Mouse (Mus musculus) liver, embryonic 15.5 days (tissue): ENCODE measurements around the gene Stk11. TPM values are rescaled to one million over a fixed set of nuclear protein-coding genes. Genes with fewer than 3 reads are reported as not detected.

Experiments used
- ATAC-seq: fragments of 200-750 bp; cut with Nextera tagmentation; 2 replicates; pipeline ENCODE4 v1.8.0; 2017; ENCODE audit warnings: moderate number of reproducible peaks, mild to moderate bottlenecking, moderate library complexity; ENCODE audit not compliant: insufficient read depth
- H3K27ac ChIP-seq: fragments of 300-500 bp; sonication (generic); replicated peaks from 2 replicates; pipeline ENCODE4 v1.5.1; 2015; ENCODE audit warnings: mild to moderate bottlenecking, inconsistent platforms
- H3K27me3 ChIP-seq: fragments of 300-500 bp; sonication (generic); 2 replicates; pipeline ENCODE4 v1.6.1; 2015; ENCODE audit warnings: mild to moderate bottlenecking, inconsistent platforms
- H3K36me3 ChIP-seq: fragments of 300-500 bp; sonication (generic); replicated peaks from 2 replicates; pipeline ENCODE4 v1.6.1; 2015; ENCODE audit warnings: moderate library complexity, mild to moderate bottlenecking, inconsistent platforms
- H3K4me1 ChIP-seq: fragments of 300-500 bp; sonication (generic); replicated peaks from 2 replicates; pipeline ENCODE4 v1.6.1; 2015; ENCODE audit warnings: inconsistent platforms
- H3K4me2 ChIP-seq: fragments of 300-500 bp; sonication (generic); 2 replicates; pipeline ENCODE4 v1.6.1; 2015; ENCODE audit warnings: moderate library complexity, mild to moderate bottlenecking, inconsistent platforms
- H3K4me3 ChIP-seq: fragments of 300-500 bp; sonication (generic); replicated peaks from 2 replicates; pipeline ENCODE4 v1.5.1; 2015; ENCODE audit warnings: mild to moderate bottlenecking, inconsistent platforms
- H3K9ac ChIP-seq: fragments of 300-500 bp; sonication (generic); 2 replicates; pipeline ENCODE4 v1.6.1; 2015; ENCODE audit warnings: moderate library complexity, mild to moderate bottlenecking, inconsistent platforms
- H3K9me3 ChIP-seq: fragments of 300-500 bp; sonication (generic); replicated peaks from 2 replicates; pipeline ENCODE4 v1.6.1; 2016; ENCODE audit warnings: inconsistent platforms
- WGBS: fragments of 180-500 bp; shearing (Covaris S2); methylation state at CpG from one replicate; pipeline ENCODE4 v1.1.7; 2015; ENCODE audit warnings: mixed read lengths; ENCODE audit not compliant: insufficient replicate concordance; 5-methylcytosine and 5-hydroxymethylcytosine counted together
- polyA plus RNA-seq: library from polyadenylated mRNA; unstranded; fragments of >200 nt; fragmentation: Nextera tagmentation; extraction: Ambion mirVana; gene quantifications from 2 replicates; pipeline ENCODE4 v1.2.1, GENCODE M21; 2015

The Stk11 gene
- polyA plus RNA-seq, 1 experiment from 2014 or later = 16.4 TPM

DNA sequence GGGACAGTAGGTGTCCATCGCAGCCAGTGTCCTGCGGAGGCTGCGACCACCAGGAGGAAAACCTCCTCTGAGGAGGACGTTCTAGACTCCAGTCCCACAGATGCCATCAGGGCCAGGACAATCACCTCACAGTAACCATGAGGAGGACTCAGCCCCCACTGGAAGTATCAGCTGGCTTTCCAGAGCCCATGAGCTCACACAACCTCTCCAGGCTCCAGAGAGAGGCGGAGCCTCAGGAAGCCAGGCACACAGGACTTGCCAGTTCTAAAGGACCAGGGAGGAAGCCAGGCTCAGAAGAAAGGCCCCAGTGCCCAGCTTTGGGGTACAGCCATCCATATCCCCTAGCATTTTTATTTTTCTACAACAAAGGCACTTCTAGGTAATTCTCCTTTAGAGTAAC lies 20.1 kb upstream of the Stk11 start:
- peak overlapping the region; percentile 16; the same call in 1 of the 2 replicates for H3K27ac ChIP-seq
- 85% methylated on average over 5 of the region's 5 CpGs for WGBS
- H3K4me3 ChIP-seq = no peak overlapping the region
- H3K27me3 ChIP-seq = no peaks in the 10 kb centered on the region
- no peak overlapping the region for H3K9ac ChIP-seq
- H3K36me3 ChIP-seq = peaks cover 17% of the 10 kb centered on the region; the same call in 1 of the 2 replicates
- H3K4me2 ChIP-seq = no peak overlapping the region
- H3K4me1 ChIP-seq = peaks cover 79% of the 10 kb centered on the region
- no peaks in the 10 kb centered on the region for H3K9me3 ChIP-seq
- ATAC-seq = no peak

DNA sequence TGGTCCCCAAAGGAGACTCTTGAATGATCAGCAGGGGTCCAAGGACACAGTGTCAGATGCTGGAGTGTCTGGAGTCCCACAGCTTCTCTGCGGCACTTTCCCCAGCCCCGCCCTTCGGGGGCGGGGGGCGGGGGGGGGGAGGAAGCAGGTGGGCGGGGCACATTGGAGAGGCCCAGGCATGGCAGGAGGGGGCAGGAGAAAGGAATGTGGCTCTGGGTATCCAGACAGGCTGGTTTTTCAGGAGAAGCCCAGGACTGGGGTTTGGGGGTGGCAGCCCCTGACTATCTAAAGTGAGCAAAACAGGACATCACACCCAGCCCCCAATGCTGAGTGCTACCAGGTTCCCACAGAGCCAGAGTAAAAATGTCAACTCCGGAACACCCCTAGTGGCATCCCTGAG lies 18.3 kb upstream of the Stk11 start:
- 10% methylated on average over 7 of the region's 7 CpGs for whole genome bisulfite sequencing
- H3K9ac ChIP-seq = peak overlapping the region; percentile 23; the same call in 1 of the 2 replicates
- H3K27me3 ChIP-seq = no peaks in the 10 kb centered on the region
- peak overlapping the region; percentile 65; the same call in 1 of the 2 replicates for H3K27ac ChIP-seq
- peaks cover 5% of the 10 kb centered on the region; the same call in 1 of the 2 replicates for H3K36me3 ChIP-seq
- ATAC-seq = no peak
- no peaks in the 10 kb centered on the region for H3K9me3 ChIP-seq
- H3K4me3 ChIP-seq = no peak overlapping the region
- H3K4me1 ChIP-seq = peaks cover 93% of the 10 kb centered on the region
- peak overlapping the region; percentile 32 for H3K4me2 ChIP-seq

DNA sequence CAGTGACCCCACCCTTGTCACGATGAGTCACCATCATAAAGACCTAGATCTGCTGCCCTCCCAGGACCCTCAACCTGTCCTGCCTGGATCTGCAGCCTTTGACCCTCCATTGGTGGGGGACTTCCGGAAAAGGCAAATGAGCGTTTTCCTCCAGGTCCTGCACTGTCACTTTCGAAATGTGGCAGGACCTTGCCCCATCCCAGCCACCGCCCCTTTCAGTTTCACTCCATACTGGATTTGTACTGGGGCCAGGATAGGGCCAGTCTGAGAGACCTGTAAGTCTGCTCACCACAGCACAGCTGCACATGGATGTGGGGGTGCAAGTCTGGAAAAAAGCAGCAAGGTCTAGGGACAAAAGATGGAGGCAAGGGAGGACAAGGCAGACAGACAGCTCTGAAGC lies 17.0 kb upstream of the Stk11 start:
- H3K4me1 ChIP-seq = peaks cover 95% of the 10 kb centered on the region
- 0 out of 2 replicates have a peak, but pooled peaks have one; percentile 9 for ATAC-seq
- peak overlapping the region; percentile 65 for H3K27ac ChIP-seq
- 70% methylated on average over 5 of the region's 5 CpGs for WGBS
- H3K4me2 ChIP-seq = peak overlapping the region; percentile 36
- H3K9me3 ChIP-seq = no peaks in the 10 kb centered on the region
- H3K36me3 ChIP-seq = no peaks in the 10 kb centered on the region
- H3K9ac ChIP-seq = no peak overlapping the region
- H3K4me3 ChIP-seq = no peak overlapping the region
- H3K27me3 ChIP-seq = no peaks in the 10 kb centered on the region

DNA sequence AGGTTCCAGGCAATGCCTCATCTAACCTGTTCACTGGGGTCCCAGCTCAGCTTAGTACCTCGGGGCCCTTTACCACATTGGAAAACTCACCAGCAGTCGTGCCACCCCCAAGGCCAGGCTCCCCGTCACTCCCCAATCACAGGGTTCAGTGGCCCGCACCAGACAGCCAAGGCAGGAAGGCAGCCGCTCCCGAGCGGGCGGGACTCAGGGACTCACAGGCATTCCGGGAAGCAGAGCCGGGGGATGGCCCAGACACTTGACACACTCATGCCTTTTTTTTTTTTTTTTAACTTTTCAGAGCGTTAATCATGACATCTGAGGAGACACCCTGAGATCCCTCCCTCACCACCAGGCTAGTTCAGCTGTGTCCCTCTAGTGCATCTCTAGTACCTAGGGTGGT lies 14.6 kb upstream of the Stk11 start:
- H3K9ac ChIP-seq = peak overlapping the region; percentile 97
- H3K9me3 ChIP-seq = no peaks in the 10 kb centered on the region
- H3K4me3 ChIP-seq = peak overlapping the region; percentile 97
- H3K27ac ChIP-seq = peak overlapping the region; percentile 93
- peak overlapping the region; percentile 86 for H3K4me2 ChIP-seq
- H3K4me1 ChIP-seq = peaks cover 92% of the 10 kb centered on the region
- H3K36me3 ChIP-seq = no peaks in the 10 kb centered on the region
- no peaks in the 10 kb centered on the region for H3K27me3 ChIP-seq
- 49% methylated on average over 11 of the region's 11 CpGs for WGBS
- ATAC-seq = no peak

- Histone ChIP-seq H3K36me3 (no peaks in the 10 kb centered on the region), H3K27me3 (no peaks in the 10 kb centered on the region), H3K4me1 (peaks cover 84% of the 10 kb centered on the region), H3K9me3 (no peaks in the 10 kb centered on the region), H3K27ac (peak overlapping the region; percentile 93), H3K4me3 (peak overlapping the region; percentile 97), H3K4me2 (peak overlapping the region; percentile 86), H3K9ac (peak overlapping the region; percentile 97)
- under 1% methylated on average over 53 of the region's 59 CpGs for WGBS
- peak; percentile 74 for ATAC-seq
Measured at GRCm38 (mm10) chr10:80102216-80102915, 13.2 kb upstream of the Stk11 start.

GRCm38 (mm10) chr10:80103032-80103431 lies 12.6 kb upstream of the Stk11 start:
- WGBS = 43% methylated on average over 2 of the region's 2 CpGs
- Histone ChIP-seq H3K27ac (peak overlapping the region; percentile 93), H3K4me2 (peak overlapping the region; percentile 86), H3K36me3 (no peaks in the 10 kb centered on the region), H3K9ac (peak overlapping the region; percentile 97), H3K27me3 (no peaks in the 10 kb centered on the region), H3K9me3 (no peaks in the 10 kb centered on the region), H3K4me1 (peaks cover 81% of the 10 kb centered on the region), H3K4me3 (peak overlapping the region; percentile 97)
- ATAC-seq = peak; percentile 66

GRCm38 (mm10) chr10:80104181-80104580 lies 11.4 kb upstream of the Stk11 start:
- WGBS = 71% methylated on average over 3 of the region's 3 CpGs
- Histone ChIP-seq H3K4me3 (no peak overlapping the region), H3K9me3 (no peaks in the 10 kb centered on the region), H3K9ac (no peak overlapping the region), H3K4me2 (no peak overlapping the region), H3K4me1 (peaks cover 70% of the 10 kb centered on the region), H3K36me3 (no peaks in the 10 kb centered on the region), H3K27me3 (no peaks in the 10 kb centered on the region), H3K27ac (peak overlapping the region; percentile 93)
- ATAC-seq = no peak

GRCm38 (mm10) chr10:80105460-80105859 lies 10.1 kb upstream of the Stk11 start, which contains the start of gene Sbno2:
Gene Sbno2 (minus strand): TSS chr10:80105571.
- Histone ChIP-seq H3K4me2 (peak within 1 kb of the TSS; percentile 38), H3K4me1 (peaks cover 57% of the 10 kb centered on the region), H3K27ac (peak within 1 kb of the TSS; percentile 93), H3K27me3 (no peaks in the 10 kb centered on the region), H3K9me3 (no peaks in the 10 kb centered on the region), H3K9ac (no peak within 1 kb of the TSS), H3K4me3 (peak within 1 kb of the TSS; percentile 9; the same call in 1 of the 2 replicates), H3K36me3 (no peaks in the 10 kb centered on the region)
- no peak for ATAC-seq
- 41% methylated on average over 5 of the region's 5 CpGs for WGBS

DNA sequence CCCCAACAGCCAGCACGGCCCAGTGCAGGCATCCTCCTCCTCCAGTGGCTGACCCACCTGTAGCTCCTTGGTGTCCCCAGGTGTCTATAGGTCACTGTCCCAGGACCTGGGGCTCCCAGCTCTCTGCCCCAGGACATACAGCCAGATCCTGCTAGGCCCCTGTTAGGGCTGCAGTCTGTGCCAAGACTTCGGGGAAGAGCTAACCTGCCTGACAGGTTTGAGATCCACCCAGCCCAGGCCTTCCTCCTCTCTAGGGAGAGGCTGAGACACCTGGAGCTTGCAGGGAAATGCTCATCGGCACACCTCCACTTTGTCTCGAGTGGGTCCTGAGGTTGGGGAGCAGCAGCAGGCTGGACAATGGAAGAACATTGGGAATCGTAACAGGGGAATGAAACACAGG lies 9.7 kb upstream of the Stk11 start:
- H3K4me1 ChIP-seq = peaks cover 53% of the 10 kb centered on the region
- no peak overlapping the region for H3K9ac ChIP-seq
- no peaks in the 10 kb centered on the region for H3K9me3 ChIP-seq
- H3K4me2 ChIP-seq = peak overlapping the region; percentile 38; the same call in 1 of the 2 replicates
- H3K27me3 ChIP-seq = no peaks in the 10 kb centered on the region
- no peak for ATAC-seq
- no peaks in the 10 kb centered on the region for H3K36me3 ChIP-seq
- no peak overlapping the region for H3K4me3 ChIP-seq
- 65% methylated on average over 5 of the region's 5 CpGs for whole genome bisulfite sequencing
- H3K27ac ChIP-seq = peak overlapping the region; percentile 48; the same call in 1 of the 2 replicates

DNA sequence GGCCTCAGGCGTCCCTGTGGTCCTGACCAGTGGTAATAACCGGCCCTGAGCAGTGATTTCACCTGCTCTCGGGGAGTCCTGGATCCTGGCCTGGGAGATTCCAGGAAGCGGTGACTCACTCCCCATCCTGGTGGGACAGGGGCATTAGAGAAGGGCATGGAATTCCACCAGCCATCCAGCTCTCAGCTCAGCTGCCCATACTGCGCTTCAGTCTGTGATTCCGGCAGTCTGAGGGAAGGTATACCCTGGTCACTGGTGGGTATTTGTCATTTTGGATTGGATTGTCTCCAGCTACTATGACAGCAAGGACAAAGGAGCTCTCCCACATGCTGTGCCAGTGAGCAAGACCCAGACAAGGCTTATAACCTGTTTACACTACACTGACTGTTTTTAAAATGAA lies 7.9 kb upstream of the Stk11 start:
- no peaks in the 10 kb centered on the region for H3K27me3 ChIP-seq
- WGBS = 62% methylated on average over 6 of the region's 6 CpGs
- H3K4me3 ChIP-seq = no peak overlapping the region
- no peak overlapping the region for H3K27ac ChIP-seq
- peaks cover 44% of the 10 kb centered on the region for H3K4me1 ChIP-seq
- H3K9ac ChIP-seq = no peak overlapping the region
- ATAC-seq = no peak
- no peaks in the 10 kb centered on the region for H3K9me3 ChIP-seq
- no peak overlapping the region for H3K4me2 ChIP-seq
- no peaks in the 10 kb centered on the region for H3K36me3 ChIP-seq

- ATAC-seq = peak; percentile 47
- Histone ChIP-seq H3K27me3 (no peaks in the 10 kb centered on the region), H3K4me3 (peak overlapping the region; percentile 70), H3K4me2 (peak overlapping the region; percentile 82), H3K9ac (peak overlapping the region; percentile 83), H3K27ac (peak overlapping the region; percentile 97), H3K36me3 (peaks cover 24% of the 10 kb centered on the region), H3K9me3 (no peaks in the 10 kb centered on the region), H3K4me1 (peaks cover 54% of the 10 kb centered on the region)
- 2% methylated on average over 27 of the region's 27 CpGs for WGBS
Measured at GRCm38 (mm10) chr10:80114341-80115284, 990 bp upstream of the Stk11 start.
